Mouse (Mus musculus) spleen, postnatal 4 days (tissue): ENCODE measurements around the gene Plekha7.

Experiments used
- DNase-seq, 2 experiments: peaks; one replicate each; pipeline ENCODE4 v3.0.0; 2022; ENCODE audit warnings: low spot score in 2 of 2

Gene Plekha7

GRCm38 (mm10) chr7:116187521-116187920 lies 120.7 kb downstream of the Plekha7 start:
- DNase-seq = no peak

DNA sequence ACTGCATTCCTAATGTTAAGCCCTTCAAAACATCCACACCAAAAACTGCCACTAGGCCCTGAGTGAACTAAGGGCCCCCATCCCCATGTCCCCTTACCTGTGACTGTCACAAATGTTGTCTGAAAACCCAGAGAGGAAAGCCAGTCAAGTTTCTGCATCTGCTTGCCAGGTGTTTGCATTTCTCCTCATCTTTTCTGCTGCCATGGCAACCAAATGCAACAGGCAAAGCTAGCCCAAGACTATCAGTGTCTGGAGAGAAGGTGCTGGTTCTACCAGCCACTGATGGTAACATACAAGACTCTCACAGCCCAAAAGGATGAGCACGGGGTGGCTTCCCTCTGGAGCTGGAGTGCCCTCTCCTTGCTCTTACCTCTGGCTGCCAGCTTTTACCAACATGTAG lies 121.3 kb downstream of the Plekha7 start:
- DNase-seq = no peak

GRCm38 (mm10) chr7:116186156-116186555 lies 122.0 kb downstream of the Plekha7 start:
- no peak for DNase-seq

DNA sequence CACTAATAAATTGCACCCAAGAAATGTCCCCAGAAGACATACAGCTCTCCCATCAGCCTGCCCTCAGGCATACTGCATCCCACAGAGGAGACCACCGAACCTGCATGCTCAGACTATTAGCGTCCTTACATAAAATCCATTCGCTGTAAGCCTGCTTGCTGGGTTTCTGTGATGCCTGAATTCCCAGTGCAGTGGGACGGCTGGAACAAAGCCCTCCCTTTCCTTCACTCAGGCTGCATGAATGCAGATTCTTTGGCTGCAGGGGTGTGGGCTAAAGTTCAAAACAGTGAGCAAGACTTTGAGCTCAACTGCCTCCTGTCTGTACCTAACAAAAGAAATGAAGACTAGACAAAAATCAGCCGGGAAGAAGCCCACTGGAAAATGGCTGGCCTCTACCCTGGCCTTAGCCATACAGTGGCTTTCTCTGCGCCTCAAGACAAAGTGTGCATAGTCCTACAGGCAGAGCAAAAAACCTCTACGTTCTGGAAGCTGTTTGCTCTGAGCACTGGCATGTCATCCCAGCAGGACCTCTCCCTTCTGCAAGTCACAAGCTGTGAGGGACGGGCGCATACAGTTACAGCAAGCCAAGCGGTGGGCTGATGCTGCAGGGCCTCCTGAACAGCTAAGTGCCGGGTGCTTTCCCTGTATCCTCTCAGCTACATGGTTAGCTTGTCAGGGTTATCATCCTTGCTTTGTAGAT lies 123.7 kb downstream of the Plekha7 start:
- no peak for DNase-seq

- no peak for DNase-seq
Measured at GRCm38 (mm10) chr7:116182451-116182850, 125.7 kb downstream of the Plekha7 start.

DNA sequence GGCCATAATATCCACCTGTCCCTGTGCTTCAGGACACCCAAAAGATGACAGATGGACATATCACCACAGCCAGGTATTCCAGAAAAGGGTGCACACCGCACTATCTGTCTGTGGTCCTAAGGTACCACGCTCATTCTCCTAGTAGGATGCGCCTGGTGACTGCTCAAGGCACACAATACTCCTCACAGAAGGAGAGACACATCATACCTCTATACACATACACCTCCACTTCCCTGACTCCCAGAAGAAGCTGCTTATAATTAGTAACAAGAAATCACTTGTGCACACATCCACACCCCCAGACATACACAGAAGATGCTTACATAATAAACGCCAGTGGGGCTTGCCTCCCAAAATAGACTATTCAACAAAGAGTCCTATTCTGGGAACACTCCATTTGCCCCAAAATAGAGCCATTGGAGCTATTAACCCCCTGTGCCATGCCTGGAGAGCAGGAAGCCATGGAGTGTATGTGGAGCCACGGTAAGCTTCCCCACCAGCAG lies 126.7 kb downstream of the Plekha7 start:
- no peak for DNase-seq

- no peak for DNase-seq
Measured at GRCm38 (mm10) chr7:116178916-116179315, 129.3 kb downstream of the Plekha7 start.

- DNase-seq = no peak
Measured at GRCm38 (mm10) chr7:116172774-116173173, 135.4 kb downstream of the Plekha7 start.

GRCm38 (mm10) chr7:116169426-116169825 lies 138.8 kb downstream of the Plekha7 start:
- DNase-seq = no peak

- DNase-seq = no peak
Measured at GRCm38 (mm10) chr7:116168224-116168623, 140.0 kb downstream of the Plekha7 start.

DNA sequence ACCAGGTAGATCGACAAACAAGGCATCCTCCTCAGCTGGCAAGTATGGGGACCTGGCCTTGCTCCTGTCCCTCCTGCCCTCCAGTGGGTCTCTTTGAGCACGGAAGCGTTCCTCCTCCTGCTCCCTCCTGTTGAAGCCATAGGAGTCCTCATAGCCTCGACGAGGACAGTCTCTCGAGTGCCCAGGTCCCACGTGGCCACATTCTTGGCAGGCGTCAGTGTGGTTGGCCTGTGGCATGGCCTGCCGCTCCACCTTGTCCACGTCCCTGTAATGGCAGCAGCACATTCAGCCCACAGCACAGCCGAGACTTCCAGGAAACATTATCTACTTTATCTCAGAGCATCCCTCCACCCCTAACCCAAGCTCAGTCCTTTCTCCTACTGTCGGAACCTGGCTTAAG lies 143.9 kb downstream of the Plekha7 start:
- DNase-seq = no peak

DNA sequence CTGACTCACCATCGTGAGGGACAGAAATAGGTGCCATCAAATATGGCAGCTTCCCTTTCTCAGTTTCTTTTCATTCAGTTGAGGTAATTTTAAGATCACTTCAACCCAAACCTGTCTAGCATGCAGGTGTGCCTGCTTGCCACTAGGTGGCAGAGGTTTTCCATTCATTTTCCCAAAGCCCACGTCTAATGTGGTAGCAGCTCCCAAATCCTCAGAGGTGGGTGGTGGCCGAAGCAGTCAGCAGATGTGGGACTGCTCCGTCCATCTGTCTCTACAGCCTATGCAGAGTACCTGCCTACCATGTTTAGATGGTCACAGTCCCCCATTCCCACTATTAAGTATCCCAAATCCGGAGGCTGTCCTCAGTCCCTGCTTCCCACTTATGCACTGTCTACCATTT lies 146.6 kb downstream of the Plekha7 start:
- no peak for DNase-seq

DNA sequence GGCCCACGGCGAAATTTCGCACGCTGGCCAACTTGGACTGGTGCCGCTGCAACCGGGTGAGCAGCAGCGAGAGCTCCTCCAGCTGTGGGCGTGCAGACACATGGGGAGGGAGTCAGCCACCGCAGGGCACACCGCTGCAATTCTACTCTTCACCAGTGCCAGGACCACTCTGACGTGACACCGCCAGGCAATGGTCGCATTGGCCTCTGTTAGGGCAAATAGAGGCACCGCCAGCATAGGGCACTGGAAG lies 151.4 kb downstream of the Plekha7 start:
- no peak for DNase-seq

DNA sequence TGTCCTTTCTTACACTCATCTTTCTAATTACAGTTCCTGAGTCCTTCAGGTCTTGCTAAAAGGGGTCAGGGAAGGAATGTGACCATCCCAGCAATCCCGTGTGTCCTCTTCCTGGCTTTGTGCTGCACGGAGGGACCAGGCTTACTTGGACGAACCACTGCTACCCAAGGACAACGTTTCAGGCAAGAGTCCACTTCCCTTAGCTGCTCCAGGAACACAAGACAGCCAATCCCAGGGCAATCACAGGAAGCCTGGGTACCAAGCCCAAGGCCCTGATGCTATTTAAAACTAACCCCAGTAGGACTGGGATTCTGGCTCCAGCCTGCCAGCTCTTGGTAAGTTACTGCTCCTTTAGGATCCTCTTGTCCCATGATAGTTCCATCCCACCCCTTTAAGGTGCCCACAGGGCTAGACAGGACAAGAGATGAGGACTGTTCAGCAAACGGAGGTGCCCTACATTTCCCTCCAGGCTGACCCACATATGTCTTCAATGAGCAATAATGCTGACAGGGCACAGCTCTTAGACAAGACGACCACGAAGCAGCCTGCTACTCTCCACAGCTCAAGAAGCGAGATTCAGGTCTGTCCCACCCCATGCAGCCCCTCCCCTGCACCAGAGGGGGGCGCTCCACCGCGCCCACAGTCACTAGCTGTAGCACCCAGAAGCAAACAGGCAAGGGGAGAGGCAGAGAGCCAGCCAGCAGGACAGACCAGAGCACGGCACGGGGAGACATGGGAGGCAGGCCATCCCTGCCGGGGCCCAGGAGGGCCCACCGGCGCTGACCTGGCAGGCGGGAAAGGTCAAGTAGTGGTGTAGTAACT lies 151.9 kb downstream of the Plekha7 start:
- DNase-seq = no peak

- DNase-seq = no peak
Measured at GRCm38 (mm10) chr7:116153781-116154368, 154.3 kb downstream of the Plekha7 start.

GRCm38 (mm10) chr7:116149568-116149967 lies 158.6 kb downstream of the Plekha7 start:
- DNase-seq = no peak

GRCm38 (mm10) chr7:116147114-116147513 lies 161.1 kb downstream of the Plekha7 start:
- no peak for DNase-seq

- DNase-seq = no peak
Measured at GRCm38 (mm10) chr7:116145030-116145429, 163.1 kb downstream of the Plekha7 start.

DNA sequence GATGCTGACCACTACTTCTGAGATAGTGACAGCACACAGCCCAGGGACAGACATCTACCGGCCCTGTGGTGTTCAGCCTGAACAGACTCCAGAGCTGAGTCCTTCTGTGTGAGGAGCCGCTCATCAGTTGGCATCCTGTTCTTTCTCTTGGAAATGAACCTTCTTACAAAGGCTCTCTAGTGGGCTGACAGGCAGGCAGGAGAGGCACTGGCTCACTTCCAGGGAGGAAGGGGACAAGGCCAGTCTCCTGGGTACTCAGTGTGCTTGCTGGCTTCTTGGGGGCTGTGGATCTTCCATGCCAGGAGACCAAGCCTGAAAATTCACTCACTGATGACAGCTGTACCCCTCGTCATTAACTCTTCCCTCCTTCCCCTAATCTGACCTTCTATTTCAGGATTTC lies 170.5 kb downstream of the Plekha7 start:
- no peak for DNase-seq

GRCm38 (mm10) chr7:116137149-116137548 lies 171.0 kb downstream of the Plekha7 start:
- DNase-seq = no peak

GRCm38 (mm10) chr7:116134413-116135292 lies 173.5 kb downstream of the Plekha7 start:
- DNase-seq = no peak

GRCm38 (mm10) chr7:116132078-116132477 lies 176.1 kb downstream of the Plekha7 start:
- peak; percentile 61 to 84 for DNase-seq
